Mouse (Mus musculus) CD4-positive, CD25-positive, alpha-beta regulatory T cell, adult 2 months (primary cell): ENCODE measurements around the gene Dock9.
A peak's percentile ranks its signal among the peaks of the same experiment; 100 is the strongest.
"Not testable (repeated sequence)": the region's sequence is repeated elsewhere in the genome, so short reads cannot be mapped to it uniquely, and the experiment has no call there.

Source experiments
- DNase-seq: peaks from one replicate; pipeline ENCODE4 v3.0.0-alpha.2; 2012; ENCODE audit warnings: low read depth, low spot score

Dock9 gene

GRCm38 (mm10) chr14:121705644-121706043 lies 92.0 kb downstream of the Dock9 start:
- no peak for DNase-seq

DNA sequence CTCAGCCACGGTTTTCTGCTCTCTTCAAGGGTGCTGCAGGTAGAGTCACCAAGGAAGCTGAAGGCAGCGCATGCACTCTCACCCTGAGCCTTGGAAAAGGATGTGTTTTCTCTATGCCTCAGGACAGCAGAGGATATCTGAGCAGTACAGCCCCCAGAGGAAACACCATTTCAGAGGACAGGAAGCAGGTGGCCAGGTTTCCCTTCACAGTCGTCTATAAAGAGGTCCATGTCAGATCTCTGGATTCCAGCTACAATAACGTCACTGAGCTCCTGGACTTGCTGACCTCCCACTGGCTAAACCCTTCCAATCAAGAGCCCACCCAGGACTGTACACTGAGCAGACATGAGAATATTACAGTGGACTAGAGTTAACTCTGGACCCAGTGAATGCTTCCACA lies 95.1 kb downstream of the Dock9 start:
- DNase-seq: no peak

GRCm38 (mm10) chr14:121700013-121700412 lies 97.6 kb downstream of the Dock9 start:
- DNase-seq: no peak

DNA sequence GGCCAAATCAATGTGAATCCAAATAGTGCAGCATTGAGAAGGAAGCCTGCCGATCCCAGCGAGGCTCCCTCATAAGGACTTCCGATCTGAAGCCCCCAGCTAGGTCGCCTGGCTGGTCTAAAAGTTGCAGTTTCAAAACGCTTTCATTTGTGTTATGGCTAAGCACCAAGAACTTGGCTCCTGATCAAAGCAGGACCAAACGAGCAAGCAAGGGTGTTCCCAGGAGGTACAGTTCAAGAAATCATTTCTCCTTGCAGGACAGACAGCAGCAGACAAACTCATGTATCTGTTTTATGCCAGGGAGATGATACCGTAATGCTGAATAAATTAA lies 99.1 kb downstream of the Dock9 start:
- no peak for DNase-seq

DNA sequence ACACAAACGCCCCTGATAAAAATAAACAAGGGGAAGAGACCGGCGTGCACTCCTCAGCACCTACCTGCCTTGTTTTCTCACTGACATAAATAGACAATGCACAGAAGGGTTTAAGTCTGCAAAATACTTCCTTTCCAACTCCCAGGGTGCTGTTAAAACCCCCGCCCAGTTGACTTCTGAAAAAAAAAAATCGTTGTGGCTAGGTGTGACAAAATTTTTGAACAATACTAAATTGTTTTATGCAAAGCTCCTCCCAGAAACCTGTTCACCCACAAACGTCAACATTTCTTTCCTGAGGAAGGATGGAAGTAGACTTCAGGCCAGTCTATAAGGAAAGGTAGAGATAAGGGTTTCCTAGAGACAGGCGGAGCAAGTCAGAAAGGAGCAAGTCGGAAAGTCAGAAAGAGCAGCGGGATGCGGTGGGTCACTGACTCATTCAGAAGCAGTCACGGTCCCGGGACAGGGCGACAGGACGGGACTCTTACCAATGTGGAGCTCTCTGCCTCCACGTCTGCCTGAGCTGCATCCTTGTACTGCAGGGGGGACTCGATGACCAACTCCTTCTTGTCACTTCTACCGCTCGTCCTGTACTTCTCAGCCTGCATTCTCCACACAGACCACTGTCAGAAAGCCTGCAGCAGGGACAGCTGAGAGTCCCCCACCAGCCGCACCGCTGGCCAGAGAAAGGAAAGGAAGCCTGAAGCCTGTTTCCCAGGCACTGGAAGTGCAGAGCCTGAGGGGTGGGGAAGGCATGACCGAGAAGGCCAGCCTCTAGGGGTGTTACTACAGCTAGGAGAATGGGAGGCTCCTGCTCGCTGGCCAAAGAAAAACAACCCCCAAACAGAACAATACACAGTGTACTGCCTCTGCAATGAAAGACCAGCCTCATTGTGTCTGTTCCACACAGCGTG lies 99.7 kb downstream of the Dock9 start:
- no peak for DNase-seq

- DNase-seq: no peak
Observed at GRCm38 (mm10) chr14:121697143-121697680, 100.4 kb downstream of the Dock9 start.

DNA sequence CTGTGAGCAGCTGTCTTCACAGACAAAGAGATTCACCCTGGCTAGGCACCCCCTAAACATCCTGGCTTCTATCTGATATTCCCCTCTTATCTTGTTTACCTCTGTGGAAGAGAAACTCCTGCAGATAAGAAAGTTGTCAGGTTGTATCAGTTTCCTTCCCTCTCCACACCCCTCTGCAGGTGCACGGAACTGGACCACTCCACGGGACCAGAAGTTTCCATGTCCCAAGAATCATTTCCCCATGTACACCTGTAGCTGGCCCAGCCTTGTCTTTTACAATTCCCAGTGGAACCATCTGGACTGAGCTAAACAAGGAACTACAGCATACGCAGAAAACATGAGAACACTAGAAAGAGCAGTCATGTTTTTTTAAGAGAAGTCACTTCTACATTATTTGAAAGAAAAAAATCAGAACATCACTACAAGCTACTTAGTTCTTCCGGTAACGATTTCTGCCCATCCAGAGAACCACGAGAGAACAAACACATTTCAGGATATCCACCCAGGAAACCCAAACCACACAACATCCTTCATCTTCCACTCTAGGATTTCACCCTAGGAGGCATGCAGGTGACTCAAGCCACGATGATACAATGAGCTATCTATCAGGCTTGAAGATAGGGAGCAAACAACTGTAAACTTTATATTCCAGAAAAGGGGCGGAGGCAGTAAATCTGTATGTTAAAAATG lies 101.1 kb downstream of the Dock9 start:
- DNase-seq: peak; percentile 30

DNA sequence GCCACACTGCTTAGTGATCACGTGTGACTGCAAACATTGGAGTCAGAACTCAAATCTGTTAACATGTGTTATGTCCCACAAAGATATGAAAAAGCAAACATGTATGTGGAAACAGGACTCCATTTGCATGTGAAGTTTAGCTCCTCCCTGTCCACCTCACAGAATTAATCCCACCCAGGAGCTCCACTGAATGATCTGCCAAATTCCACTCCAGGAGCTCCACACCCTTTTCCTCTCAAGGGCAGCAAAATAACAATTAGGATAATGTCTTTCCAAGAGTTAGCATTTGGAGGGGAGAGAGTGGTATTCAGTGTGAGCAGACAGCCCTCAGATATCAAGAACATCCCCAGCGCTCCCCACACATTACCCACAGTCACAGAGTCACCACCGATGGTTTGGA lies 102.9 kb downstream of the Dock9 start:
- DNase-seq: no peak

GRCm38 (mm10) chr14:121693991-121694594 lies 103.5 kb downstream of the Dock9 start:
- no peak for DNase-seq

DNA sequence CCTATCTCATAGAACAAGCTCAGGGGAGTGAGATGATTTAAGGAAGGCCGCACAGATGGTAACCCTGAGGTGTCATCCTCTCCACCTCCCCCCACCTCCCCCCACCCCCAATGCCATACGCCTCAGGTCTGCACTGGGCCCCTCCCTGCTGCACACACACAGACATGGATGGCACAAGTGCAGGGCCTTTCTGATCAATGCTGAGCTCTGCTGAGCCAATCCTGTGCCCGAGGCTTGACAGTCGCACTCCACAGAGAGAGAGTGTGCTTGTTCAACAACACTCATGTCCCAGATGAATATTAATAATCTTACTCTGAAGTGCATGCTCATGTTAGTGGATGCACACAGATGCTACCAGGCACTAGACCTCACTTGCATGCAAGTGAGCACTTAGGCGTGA lies 108.0 kb downstream of the Dock9 start:
- not testable (repeated sequence) for DNase-seq

DNA sequence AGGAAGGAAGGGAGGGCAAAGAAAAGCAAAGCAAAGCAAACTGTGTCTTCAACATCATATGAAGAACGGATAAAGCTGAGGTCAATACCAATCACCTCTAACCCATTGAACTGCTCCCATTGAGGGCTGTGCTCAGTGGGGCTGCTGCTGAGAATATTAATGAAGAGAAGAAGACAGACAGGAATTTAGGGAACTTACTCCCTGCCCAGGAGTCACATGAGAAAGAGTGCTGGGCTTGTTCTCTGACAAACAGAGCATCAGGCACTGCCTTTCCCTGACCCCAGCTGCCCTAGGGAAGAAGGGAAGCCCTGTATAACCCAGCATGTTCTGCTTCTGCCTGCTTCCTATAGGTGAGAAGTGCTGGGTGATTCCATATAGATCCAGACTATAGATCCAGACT lies 109.5 kb downstream of the Dock9 start:
- no peak for DNase-seq

DNA sequence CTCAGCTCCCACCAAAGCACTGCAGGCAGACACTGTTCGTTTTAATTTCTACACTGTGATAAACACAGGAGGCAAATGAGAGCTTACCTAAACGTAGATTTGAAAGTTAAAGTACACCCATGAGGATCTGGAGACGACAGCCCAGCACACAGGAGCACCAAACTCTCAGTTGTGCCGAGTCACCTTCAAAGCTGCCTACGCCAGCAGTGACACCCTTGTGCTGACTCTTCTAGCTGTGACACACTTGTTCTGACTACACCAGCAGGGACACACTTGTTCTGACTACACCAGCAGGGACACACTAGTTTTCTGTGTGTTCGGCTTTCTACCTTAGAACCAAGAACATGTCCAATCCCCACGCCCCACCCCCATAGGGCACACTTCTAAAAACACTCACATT lies 110.4 kb downstream of the Dock9 start:
- no peak for DNase-seq

- no peak for DNase-seq
Observed at GRCm38 (mm10) chr14:121678913-121679312, 118.7 kb downstream of the Dock9 start.

DNA sequence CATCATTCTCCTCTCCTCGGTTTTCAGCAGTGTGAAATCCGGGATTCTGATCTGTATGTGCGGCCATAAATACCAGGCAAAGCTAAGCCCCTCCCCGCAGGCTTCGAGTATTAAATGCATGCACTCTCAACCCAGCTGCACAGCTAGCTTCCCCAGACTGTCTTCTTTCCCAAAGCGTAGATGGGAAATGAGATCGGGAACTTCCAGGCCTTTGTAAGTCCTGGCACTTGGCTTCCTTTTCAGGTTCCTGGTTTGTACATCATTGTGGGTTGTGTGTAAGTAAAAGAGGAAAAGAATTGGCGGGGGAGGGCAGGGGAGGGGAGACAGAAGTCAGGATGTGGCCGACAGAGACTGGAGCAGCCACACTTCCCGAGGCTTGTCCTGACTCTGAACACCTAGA lies 119.2 kb downstream of the Dock9 start:
- DNase-seq: no peak

- DNase-seq: no peak
Observed at GRCm38 (mm10) chr14:121676596-121677330, 120.9 kb downstream of the Dock9 start.

DNA sequence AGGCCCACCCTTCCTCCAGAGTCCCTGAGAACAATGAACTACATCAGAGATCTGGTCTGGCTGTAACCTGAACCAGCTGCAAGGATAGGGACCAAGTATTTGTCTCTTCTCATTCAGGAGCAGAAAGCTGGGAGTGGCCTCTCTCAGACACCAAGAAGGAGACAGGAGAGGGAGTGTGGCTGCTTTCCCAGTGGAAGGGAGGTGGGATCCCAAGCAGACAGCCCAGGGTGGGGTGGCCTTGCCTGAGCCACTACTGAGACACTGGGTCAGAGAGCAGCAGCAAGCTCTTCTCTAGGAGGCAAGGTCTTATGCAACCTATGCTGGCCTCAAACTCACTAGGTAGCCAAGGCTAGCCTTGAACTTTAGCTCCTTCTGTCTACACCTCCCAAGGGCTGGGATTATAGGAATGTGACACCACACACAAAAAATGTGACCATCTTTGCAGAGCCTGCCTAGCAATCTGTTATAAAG lies 121.5 kb downstream of the Dock9 start:
- DNase-seq: no peak

DNA sequence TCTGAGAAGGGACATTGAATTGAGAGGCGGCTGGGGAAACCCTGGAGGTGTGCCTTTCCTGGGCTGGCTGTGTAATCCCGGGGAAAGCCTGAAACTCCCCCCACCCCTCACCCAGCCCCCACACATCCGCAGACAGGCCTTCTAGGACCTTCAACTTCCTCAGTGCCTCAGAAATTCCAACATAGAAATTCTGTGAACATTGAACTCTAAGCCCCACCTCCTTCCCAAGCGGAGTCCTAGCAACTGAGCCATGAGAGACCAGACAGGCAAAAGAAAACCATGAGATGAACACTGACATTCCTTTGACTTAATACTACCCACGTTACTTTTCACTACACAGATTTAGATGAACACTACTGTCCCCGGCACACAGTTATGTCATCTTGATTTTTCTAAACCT lies 122.1 kb downstream of the Dock9 start:
- DNase-seq: no peak

DNA sequence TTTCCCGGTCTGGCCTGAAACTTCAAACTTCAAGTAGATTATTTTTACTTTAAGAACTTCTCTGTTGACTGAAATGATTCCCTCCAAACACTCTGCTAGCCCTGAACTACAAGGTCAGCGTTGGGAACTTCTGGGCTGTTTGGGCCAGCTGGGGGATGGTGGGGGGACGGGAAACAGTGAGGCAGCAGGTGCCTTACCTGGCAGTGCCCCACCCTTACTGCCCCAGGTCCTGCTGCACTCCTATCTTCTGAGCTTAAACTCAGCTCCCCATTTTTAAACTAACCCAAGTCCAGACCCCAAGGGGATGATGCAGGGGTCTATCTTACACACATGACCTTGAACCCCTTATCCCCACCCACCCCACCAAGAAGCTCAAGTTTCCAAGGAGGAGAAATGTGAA lies 122.5 kb downstream of the Dock9 start:
- DNase-seq: no peak

GRCm38 (mm10) chr14:121670016-121670415 lies 127.6 kb downstream of the Dock9 start:
- DNase-seq: no peak

- DNase-seq: no peak
Observed at GRCm38 (mm10) chr14:121666641-121667274, 130.9 kb downstream of the Dock9 start.

- DNase-seq: no peak
Observed at GRCm38 (mm10) chr14:121665693-121666273, 131.9 kb downstream of the Dock9 start.
